Mouse (Mus musculus): Measurements from ENCODE around the gene Prss53.

DNA sequence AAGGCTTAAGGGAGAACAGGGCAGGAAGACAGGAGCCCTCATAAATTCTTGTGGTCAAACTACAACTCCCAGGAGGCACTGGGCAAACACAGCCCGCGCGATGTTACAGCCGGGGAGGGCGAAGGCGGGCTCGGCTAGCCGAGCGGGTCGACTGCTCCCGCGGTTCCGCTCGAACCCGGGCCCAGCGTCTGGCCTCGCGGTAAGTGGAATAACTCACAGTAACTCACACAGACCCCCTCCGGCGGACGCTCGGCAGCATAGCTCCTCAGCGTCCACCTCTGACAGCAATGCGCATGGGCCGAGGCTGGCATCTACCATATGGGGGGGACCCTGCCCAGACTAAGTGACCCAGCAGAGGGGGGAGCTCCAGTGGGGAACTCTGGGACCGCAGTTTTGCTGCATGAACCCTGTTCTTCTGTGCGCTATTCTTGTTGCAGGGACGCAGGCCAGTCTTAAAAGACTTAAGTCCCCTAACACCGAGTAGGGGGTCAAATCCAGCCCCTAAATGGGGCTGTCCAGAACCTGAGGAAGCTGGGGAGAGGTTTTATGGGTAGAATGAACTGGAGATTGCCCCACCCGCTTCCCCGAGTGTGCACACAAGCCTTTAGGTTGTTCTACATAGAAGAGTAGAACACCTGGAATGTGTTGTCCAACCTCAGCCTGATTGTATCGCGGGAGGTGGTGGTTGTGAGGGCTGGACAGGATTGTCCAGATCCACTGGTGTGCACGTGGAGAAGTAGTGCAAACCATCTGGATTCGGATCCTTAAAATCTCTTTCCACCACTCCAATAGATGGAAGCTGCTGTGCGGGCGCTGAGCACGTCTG is 13.4 kb upstream of the Prss53 start, which contains the start of gene Bckdk:
- TF ChIP-seq CTCF (IDR thresholded peaks at IDR 0.05; ENCODE audit: low read depth, low read length), result no peak
- no peak for TF ChIP-seq POLR2A (IDR thresholded peaks at IDR 0.05; ENCODE audit: borderline replicate concordance, low read depth, low read length)
